Mouse (Mus musculus) forebrain, embryonic 12.5 days (tissue): ENCODE data around the gene Chrne. TPM values are rescaled to one million over a fixed set of nuclear protein-coding genes. Genes with fewer than 3 reads are reported as not detected.

Source experiments
- ATAC-seq: fragments of 200-750 bp; cut with Nextera tagmentation; 2 replicates; pipeline ENCODE4 v1.8.0; 2017; ENCODE audit warnings: moderate TSS enrichment; ENCODE audit not compliant: low FRiP score
- H3K27ac ChIP-seq: fragments of 300-500 bp; sonication (generic); 2 replicates; pipeline ENCODE4 v1.5.1; 2016; ENCODE audit warnings: mild to moderate bottlenecking
- H3K27me3 ChIP-seq: fragments of 300-500 bp; sonication (generic); 2 replicates; pipeline ENCODE4 v1.6.1; 2016; ENCODE audit warnings: mild to moderate bottlenecking
- H3K36me3 ChIP-seq: fragments of 300-500 bp; sonication (generic); replicated peaks from 2 replicates; pipeline ENCODE4 v1.6.1; 2016; ENCODE audit warnings: mild to moderate bottlenecking
- H3K4me1 ChIP-seq: fragments of 300-500 bp; sonication (generic); 2 replicates; pipeline ENCODE4 v1.6.1; 2016
- H3K4me2 ChIP-seq: fragments of 300-500 bp; sonication (generic); 2 replicates; pipeline ENCODE4 v1.6.1; 2016; ENCODE audit warnings: mild to moderate bottlenecking, moderate library complexity
- H3K4me3 ChIP-seq: fragments of 300-500 bp; sonication (generic); replicated peaks from 2 replicates; pipeline ENCODE4 v1.5.1; 2016; ENCODE audit warnings: mild to moderate bottlenecking
- H3K9ac ChIP-seq: fragments of 300-500 bp; sonication (generic); 2 replicates; pipeline ENCODE4 v1.6.1; 2016; ENCODE audit warnings: mild to moderate bottlenecking
- H3K9me3 ChIP-seq: fragments of 300-500 bp; sonication (generic); 2 replicates; pipeline ENCODE4 v1.6.1; 2016
- WGBS: fragments of 180-500 bp; shearing (Covaris S2); methylation state at CpG from one replicate; pipeline ENCODE4 v1.1.7; 2016; 5-methylcytosine and 5-hydroxymethylcytosine counted together
- polyA plus RNA-seq: library from polyadenylated mRNA; unstranded; fragments of >200 nt; fragmentation: Nextera tagmentation; extraction: Ambion mirVana; gene quantifications from 2 replicates; pipeline ENCODE4 v1.2.1, GENCODE M21; 2016

The Chrne gene
- polyA plus RNA-seq, 1 experiment from 2014 or later = not detected

DNA sequence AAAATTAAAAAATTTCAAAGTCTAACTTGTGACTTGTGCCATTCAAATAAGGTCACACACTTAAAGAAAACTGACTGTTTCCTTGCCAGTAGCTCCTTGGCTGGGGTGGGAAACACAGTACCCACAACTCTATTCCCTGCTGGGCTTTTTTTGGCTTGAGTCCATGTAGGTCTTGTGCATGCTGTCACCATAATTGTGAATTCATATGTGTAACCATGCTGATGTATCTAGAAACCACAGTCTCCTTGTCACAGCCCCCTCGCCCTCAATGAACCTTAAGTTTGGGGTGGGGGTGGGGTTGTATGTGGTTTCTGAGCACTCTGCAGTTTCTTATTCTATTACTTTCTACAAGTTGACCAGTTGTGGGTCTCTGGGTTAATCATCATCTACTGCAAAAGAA lies 27.3 kb downstream of the Chrne start:
- no peak overlapping the region for H3K27ac ChIP-seq
- peaks cover 12% of the 10 kb centered on the region for H3K4me1 ChIP-seq
- 89% methylated on average over 1 of the region's 1 CpGs for WGBS
- H3K9me3 ChIP-seq = no peaks in the 10 kb centered on the region
- no peak overlapping the region for H3K4me3 ChIP-seq
- no peaks in the 10 kb centered on the region for H3K36me3 ChIP-seq
- no peak overlapping the region for H3K4me2 ChIP-seq
- no peak for ATAC-seq
- H3K27me3 ChIP-seq = no peaks in the 10 kb centered on the region
- no peak overlapping the region for H3K9ac ChIP-seq

DNA sequence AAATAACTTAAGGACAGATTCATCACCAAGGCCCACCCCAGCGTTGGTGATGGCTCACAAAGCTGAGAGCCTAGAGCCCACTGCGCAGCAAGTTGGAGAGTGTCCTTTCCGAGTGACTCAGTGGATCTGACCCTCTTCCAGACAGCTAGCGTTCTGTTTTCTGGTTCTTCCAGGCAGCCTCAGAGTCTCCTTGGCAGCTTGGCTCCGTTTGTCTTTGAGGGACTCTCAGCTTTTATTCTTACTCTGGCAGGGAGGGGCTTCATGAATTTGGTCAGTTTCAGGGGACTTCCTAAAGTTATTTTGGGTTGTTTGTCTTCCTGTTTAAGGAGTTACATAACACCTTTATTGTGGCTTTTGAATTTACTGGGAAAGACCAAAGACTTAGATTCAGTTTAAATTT lies 32.1 kb downstream of the Chrne start:
- Histone ChIP-seq H3K36me3 (no peaks in the 10 kb centered on the region), H3K9me3 (no peaks in the 10 kb centered on the region), H3K4me3 (no peak overlapping the region), H3K4me1 (peaks cover 24% of the 10 kb centered on the region), H3K4me2 (no peak overlapping the region), H3K27ac (no peak overlapping the region), H3K9ac (no peak overlapping the region), H3K27me3 (no peaks in the 10 kb centered on the region)
- 77% methylated on average over 5 of the region's 5 CpGs for WGBS
- no peak for ATAC-seq

DNA sequence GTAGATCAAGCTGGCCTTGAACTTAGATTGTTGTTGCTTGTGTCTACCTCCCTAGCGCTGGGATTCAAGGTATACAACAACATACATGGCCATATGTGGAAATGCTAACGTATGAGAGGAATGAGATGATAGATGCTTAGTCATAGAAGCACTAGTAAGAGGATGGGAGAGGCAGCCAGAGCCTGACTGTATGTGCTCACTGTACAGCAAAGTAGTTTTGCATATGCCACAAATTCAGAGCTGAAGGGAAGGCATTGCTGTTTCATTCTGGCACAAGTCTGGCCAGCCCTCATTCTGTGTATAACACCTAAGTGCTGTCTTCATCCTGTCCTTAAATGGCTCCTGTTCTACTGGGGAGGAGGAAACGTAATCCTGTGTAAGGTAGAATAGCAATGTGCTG lies 32.8 kb downstream of the Chrne start:
- H3K27me3 ChIP-seq = no peaks in the 10 kb centered on the region
- WGBS = 87% methylated on average over 3 of the region's 3 CpGs
- no peak overlapping the region for H3K27ac ChIP-seq
- H3K9me3 ChIP-seq = no peaks in the 10 kb centered on the region
- H3K4me1 ChIP-seq = peaks cover 24% of the 10 kb centered on the region
- no peak for ATAC-seq
- no peak overlapping the region for H3K4me3 ChIP-seq
- no peak overlapping the region for H3K9ac ChIP-seq
- H3K4me2 ChIP-seq = no peak overlapping the region
- H3K36me3 ChIP-seq = no peaks in the 10 kb centered on the region

DNA sequence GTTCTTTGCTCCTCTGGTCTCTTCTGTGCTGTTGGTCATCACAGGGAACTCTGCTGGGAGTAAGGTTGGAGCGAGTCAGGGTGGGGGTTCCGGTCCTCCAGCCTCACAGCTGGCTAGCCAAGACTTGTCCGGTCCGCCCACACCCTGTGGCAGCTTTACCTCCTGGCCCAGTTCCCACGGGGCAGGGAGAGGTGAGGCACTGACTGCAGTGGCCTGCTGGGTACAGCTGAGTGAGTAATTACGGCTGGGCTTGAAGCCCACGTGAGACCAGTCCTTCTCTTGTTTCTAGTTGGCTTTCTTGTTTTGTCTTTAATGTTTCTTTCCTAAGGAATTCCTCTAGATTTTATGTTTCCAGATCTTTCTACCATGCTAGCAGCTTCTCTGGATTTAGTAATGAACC lies 33.6 kb downstream of the Chrne start:
- 66% methylated on average over 7 of the region's 7 CpGs for WGBS
- Histone ChIP-seq H3K4me2 (no peak overlapping the region), H3K4me3 (no peak overlapping the region), H3K9ac (peak overlapping the region; percentile 1; the same call in 1 of the 2 replicates), H3K27ac (0 out of 2 replicates have a peak overlapping the region, but pooled peaks have one; percentile 42), H3K9me3 (no peaks in the 10 kb centered on the region), H3K36me3 (no peaks in the 10 kb centered on the region), H3K4me1 (peaks cover 28% of the 10 kb centered on the region), H3K27me3 (no peaks in the 10 kb centered on the region)
- ATAC-seq = no peak

DNA sequence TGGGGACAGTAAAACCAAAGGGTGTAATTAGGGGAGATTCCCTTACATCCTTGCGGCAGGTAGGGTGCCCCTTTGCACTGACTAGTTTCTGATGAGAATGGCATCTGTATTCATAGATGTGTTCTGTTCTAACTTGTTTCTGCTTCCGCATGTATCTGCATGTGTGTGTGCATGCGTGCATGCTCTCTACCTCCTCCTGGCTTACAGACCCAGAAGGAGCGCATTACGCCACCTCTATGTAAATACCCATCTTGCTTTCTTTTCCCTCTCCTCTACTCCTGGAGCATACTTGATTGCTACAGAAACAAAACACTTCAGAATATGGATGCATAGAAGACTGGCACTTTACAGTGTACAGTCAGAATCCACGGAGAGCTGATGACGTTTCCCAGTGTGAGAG lies 35.2 kb downstream of the Chrne start:
- 90% methylated on average over 7 of the region's 7 CpGs for WGBS

DNA sequence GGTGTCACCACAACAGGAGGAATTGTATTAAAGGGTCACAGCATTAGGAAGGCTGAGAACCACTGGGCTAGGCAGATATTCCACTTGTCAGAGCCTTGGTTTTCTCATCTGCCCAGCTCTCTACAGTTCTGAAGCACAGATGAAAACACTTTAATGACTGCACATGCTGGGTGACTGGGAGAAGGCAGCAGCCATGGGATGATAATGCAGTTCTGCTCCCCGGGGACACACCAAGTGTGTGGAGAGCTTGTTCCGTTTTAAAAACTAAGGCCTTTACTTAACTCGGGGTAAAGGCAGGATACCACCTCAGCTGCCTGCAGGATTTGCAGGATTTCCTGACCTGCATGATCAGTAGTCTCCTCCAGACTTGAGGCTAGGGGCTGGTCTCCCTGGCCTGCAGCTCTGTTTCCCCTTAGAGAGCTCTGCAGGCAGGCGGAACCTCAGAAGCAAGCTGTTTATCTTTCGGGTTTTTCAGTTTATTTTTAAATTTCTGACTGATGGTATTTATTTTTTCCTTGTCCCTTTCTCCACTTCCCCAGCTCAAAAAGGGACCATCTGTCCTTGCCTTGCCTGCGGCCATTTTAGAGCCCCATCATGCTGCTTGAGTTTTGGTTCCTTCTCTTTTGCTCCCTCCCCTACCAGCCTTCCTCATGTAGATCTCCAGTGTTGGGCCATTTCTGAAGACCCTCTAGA lies 35.8 kb downstream of the Chrne start:
- Histone ChIP-seq H3K4me1 (peaks cover 43% of the 10 kb centered on the region), H3K4me3 (no peak overlapping the region), H3K9ac (no peak overlapping the region), H3K27ac (no peak overlapping the region), H3K27me3 (no peaks in the 10 kb centered on the region), H3K9me3 (no peaks in the 10 kb centered on the region), H3K36me3 (no peaks in the 10 kb centered on the region), H3K4me2 (no peak overlapping the region)
- no peak for ATAC-seq
- WGBS = 78% methylated on average over 6 of the region's 6 CpGs

More for the DNA sequence above, 35.2 kb downstream of the Chrne start:
- Histone ChIP-seq H3K4me3 (no peak overlapping the region), H3K9me3 (no peaks in the 10 kb centered on the region), H3K4me1 (peaks cover 37% of the 10 kb centered on the region), H3K4me2 (no peak overlapping the region), H3K27ac (no peak overlapping the region), H3K36me3 (no peaks in the 10 kb centered on the region), H3K9ac (no peak overlapping the region), H3K27me3 (no peaks in the 10 kb centered on the region)
- no peak for ATAC-seq

DNA sequence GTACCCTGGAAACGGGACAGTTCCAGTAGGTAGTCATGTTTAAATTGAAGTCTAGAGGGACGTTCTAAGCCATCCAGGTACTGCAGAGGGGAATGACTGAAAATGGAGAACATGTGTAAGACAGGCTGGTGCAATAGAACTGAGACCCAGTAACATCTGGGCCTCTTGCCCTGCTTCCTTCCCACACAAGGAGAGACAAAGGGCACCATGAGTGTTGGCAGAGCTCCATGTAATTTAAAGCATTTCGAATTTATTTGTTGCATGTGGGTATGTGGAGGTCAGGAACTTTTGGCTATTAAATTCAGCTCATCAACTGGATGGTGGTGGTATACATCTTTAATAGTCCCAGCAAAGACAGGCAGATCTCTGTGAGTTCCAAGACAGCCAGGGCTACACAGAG lies 36.8 kb downstream of the Chrne start:
- no peak for ATAC-seq
- Histone ChIP-seq H3K36me3 (no peaks in the 10 kb centered on the region), H3K4me2 (no peak overlapping the region), H3K4me1 (peaks cover 53% of the 10 kb centered on the region), H3K27me3 (no peaks in the 10 kb centered on the region), H3K4me3 (no peak overlapping the region), H3K9me3 (no peaks in the 10 kb centered on the region), H3K9ac (no peak overlapping the region), H3K27ac (no peak overlapping the region)
- 87% methylated on average over 3 of the region's 3 CpGs for WGBS

DNA sequence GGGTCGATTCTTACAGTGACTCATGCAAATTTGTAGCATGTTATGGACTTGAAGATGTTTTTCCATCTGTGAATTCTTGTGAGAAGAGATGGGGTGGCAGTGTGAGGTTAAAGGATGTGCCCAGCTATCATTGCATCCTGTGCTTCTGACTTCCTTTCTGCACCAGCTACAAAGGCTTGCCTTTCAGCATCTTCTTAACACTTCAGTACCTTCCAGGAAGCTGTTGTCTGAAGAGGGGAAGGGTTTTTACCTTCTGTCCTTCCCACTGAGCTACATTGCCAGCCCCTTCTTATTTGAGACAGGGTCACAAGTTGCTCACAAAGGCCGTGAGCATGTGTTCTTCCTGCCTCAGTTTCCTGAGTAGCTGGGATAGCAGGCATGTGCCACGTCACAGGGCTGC lies 38.1 kb downstream of the Chrne start:
- peaks cover 57% of the 10 kb centered on the region for H3K4me1 ChIP-seq

DNA sequence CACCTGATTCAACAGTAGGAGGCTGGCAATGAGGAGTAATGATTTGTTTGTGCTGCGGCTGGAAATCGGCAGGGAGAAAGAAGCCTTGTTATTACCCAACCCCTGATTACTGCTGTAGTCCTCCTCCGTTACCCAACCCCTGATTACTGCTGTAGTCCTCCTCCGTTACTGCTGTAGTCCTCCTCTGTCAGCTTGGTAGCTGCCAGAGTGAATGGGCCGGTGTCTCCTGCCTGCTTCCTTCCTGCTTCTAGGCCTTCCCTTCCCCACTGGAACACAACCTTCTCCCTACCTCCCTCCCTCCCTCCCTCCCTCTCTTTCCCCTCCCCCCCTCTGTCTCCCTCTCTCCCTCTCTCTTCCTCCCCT lies 38.7 kb downstream of the Chrne start:
- Histone ChIP-seq H3K27ac (0 out of 2 replicates have a peak overlapping the region, but pooled peaks have one; percentile 50), H3K27me3 (no peaks in the 10 kb centered on the region), H3K4me1 (peaks cover 55% of the 10 kb centered on the region), H3K9me3 (no peaks in the 10 kb centered on the region), H3K4me2 (no peak overlapping the region), H3K4me3 (no peak overlapping the region), H3K9ac (0 out of 2 replicates have a peak overlapping the region, but pooled peaks have one; percentile 21), H3K36me3 (no peaks in the 10 kb centered on the region)
- no peak for ATAC-seq
- WGBS = 65% methylated on average over 5 of the region's 5 CpGs

More for the DNA sequence above, 38.1 kb downstream of the Chrne start:
- no peak overlapping the region for H3K27ac ChIP-seq
- no peaks in the 10 kb centered on the region for H3K27me3 ChIP-seq
- ATAC-seq = no peak
- H3K9ac ChIP-seq = no peak overlapping the region
- H3K9me3 ChIP-seq = no peaks in the 10 kb centered on the region
- 81% methylated on average over 3 of the region's 3 CpGs for WGBS
- no peak overlapping the region for H3K4me2 ChIP-seq
- no peak overlapping the region for H3K4me3 ChIP-seq
- H3K36me3 ChIP-seq = no peaks in the 10 kb centered on the region

DNA sequence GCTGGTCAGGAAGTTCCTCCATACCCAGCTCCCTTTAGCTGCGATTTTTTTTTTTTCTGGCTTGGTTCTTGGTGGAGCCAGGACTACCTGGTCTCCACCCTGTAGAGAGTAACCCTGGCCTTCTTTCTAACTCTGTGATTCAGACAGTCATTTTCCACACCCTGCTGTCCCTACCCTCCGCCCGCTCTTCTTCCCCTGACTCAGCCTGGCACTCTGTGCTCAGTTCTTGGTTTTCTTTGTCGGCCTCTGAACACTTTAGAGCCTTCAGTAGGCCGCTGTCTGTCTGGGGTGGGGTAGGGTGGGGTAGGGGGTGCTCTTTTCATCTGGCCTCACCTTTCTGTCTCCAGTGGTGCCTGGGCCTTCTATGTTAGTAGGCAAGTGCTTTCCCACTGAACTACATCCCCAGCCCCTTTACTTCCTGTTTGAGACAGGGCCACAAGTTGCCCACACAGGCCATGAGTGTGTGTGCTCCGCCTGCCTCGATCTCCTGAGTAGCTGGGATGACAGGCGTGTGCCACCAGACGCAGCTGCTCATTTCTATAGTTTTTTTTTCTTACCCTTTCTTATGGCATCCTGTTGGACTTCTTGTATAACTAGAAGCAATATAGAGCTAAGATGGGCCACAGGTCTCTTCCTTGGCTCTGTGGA lies 39.2 kb downstream of the Chrne start:
- 89% methylated on average over 9 of the region's 9 CpGs for WGBS
- Histone ChIP-seq H3K27ac (0 out of 2 replicates have a peak overlapping the region, but pooled peaks have one; percentile 50), H3K9ac (no peak overlapping the region)

DNA sequence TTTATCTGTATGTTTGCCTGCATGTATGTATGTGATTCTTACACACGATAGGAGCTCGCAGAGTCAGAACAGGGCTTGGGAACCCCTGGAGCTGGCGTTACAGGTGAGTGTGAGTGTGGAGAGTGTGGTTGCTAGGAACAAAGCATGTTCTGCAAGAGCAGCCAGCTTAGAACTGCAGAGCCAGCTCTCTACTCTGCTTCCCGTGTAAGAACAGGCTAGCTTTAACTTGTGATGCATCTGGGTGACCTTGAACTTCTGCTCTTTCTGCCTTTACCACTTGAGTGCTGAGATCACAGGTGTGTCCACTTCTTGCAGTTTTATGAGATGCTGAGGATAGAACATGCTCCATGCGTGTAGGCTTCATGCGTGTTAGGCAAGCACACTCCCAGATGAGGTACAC lies 40.1 kb downstream of the Chrne start:
- Histone ChIP-seq H3K27me3 (no peaks in the 10 kb centered on the region), H3K9me3 (no peaks in the 10 kb centered on the region)
- 92% methylated on average over 6 of the region's 6 CpGs for whole genome bisulfite sequencing

More for the DNA sequence above, 39.2 kb downstream of the Chrne start:
- no peaks in the 10 kb centered on the region for H3K9me3 ChIP-seq
- H3K27me3 ChIP-seq = no peaks in the 10 kb centered on the region
- no peak overlapping the region for H3K4me2 ChIP-seq
- H3K4me1 ChIP-seq = peaks cover 50% of the 10 kb centered on the region
- no peaks in the 10 kb centered on the region for H3K36me3 ChIP-seq
- no peak overlapping the region for H3K4me3 ChIP-seq
- no peak for ATAC-seq

DNA sequence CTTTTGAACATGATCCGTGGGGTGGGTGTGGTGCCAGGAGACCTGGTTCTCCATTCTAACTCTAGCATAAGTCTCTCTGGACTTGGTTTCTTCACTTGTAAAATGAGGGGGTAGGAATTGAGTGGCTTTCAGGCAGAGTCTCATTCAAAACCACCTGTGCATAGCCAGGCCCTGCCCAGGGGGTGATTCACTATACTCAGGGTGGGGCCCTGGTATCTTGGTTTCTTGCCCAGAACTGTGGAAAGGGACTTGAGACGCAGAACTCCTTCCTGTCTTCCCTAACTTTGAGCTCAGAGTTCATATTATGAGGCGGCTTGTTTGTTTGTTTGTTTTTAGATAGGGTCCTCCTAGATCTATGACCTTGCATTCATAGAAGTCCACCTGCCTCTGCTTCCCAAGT lies 41.8 kb downstream of the Chrne start:
- no peak overlapping the region for H3K4me2 ChIP-seq
- H3K9ac ChIP-seq = no peak overlapping the region
- H3K4me3 ChIP-seq = no peak overlapping the region
- peaks cover 54% of the 10 kb centered on the region for H3K4me1 ChIP-seq
- no peaks in the 10 kb centered on the region for H3K9me3 ChIP-seq
- H3K36me3 ChIP-seq = no peaks in the 10 kb centered on the region
- H3K27ac ChIP-seq = peak overlapping the region; percentile 25; the same call in 1 of the 2 replicates
- 82% methylated on average over 3 of the region's 3 CpGs for WGBS
- H3K27me3 ChIP-seq = no peaks in the 10 kb centered on the region
- ATAC-seq = no peak

More for the DNA sequence above, 40.1 kb downstream of the Chrne start:
- Histone ChIP-seq H3K4me2 (no peak overlapping the region), H3K4me3 (no peak overlapping the region), H3K36me3 (no peaks in the 10 kb centered on the region), H3K9ac (no peak overlapping the region), H3K27ac (no peak overlapping the region), H3K4me1 (peaks cover 45% of the 10 kb centered on the region)
- ATAC-seq = no peak

DNA sequence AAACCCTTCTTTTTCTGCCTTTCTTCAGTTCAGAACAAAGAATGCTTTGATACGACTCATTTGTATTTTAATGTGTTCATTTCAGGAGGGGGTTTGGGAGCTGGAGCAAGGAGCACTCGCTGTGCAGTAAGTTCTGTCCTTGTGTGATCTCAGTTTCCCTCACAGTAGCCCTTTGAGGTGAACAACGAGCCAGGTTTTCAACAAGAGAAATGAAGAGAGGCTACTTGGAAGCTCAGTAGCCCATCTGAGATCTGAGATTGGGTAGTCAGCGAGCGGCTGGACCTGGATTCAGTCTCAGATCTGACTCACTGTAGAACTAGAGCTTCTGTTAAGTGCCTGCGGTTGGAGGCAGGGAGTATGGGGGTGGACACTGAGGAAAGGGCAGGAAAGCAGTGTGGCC lies 45.1 kb downstream of the Chrne start:
- ATAC-seq = no peak
- peak overlapping the region; percentile 73 for H3K27ac ChIP-seq
- peak overlapping the region; percentile 2; the same call in 1 of the 2 replicates for H3K9ac ChIP-seq
- H3K4me1 ChIP-seq = peaks cover 42% of the 10 kb centered on the region
- peak overlapping the region; percentile 24; the same call in 1 of the 2 replicates for H3K4me2 ChIP-seq
- H3K27me3 ChIP-seq = no peaks in the 10 kb centered on the region
- H3K4me3 ChIP-seq = no peak overlapping the region
- H3K9me3 ChIP-seq = no peaks in the 10 kb centered on the region
- 40% methylated on average over 6 of the region's 6 CpGs for WGBS
- no peaks in the 10 kb centered on the region for H3K36me3 ChIP-seq
